Mouse (Mus musculus): ENCODE results near the gene Hist1h4f. TPM values are rescaled to one million over a fixed set of nuclear protein-coding genes. Genes with fewer than 3 reads are reported as not detected.
A peak's percentile ranks its signal among the peaks of the same experiment; 100 is the strongest.
"Not testable (repeated sequence)": the region's sequence is repeated elsewhere in the genome, so short reads cannot be mapped to it uniquely, and the experiment has no call there.

Gene Hist1h4f
- polyA plus RNA-seq, 1 experiment from 2014 or later = 1.1 TPM

GRCm38 (mm10) chr13:23538249-23538648, 13.2 kb downstream of the Hist1h4f start:
- peaks cover 12% of the 10 kb centered on the region; the same call in 1 of the 2 replicates for H3K4me1 ChIP-seq (ENCODE audit: insufficient read depth)
- H3K4me2 ChIP-seq (ENCODE audit: low read depth, low read length) = no peak overlapping the region
- 70% methylated on average over 5 of the region's 5 CpGs for WGBS (ENCODE audit: insufficient replicate concordance)
- TF ChIP-seq EP300 (IDR thresholded peaks at IDR 0.05; ENCODE audit: low read depth) = no peak
- H3K4me3 ChIP-seq (ENCODE audit: low read depth, low read length) = no peak overlapping the region
- H3K27me3 ChIP-seq (ENCODE audit: insufficient read depth, low read length) = no peaks in the 10 kb centered on the region
- no peaks in the 10 kb centered on the region for H3K36me3 ChIP-seq (replicated peaks; ENCODE audit: insufficient read depth, low read length)
- no peaks in the 10 kb centered on the region for H3K9me3 ChIP-seq (ENCODE audit: low read length)
- H3K27ac ChIP-seq (ENCODE audit: low read depth) = peak overlapping the region; percentile 53
- DNase-seq = no peak
- no peak for ATAC-seq
- no peak overlapping the region for H3K9ac ChIP-seq (replicated peaks)

GRCm38 (mm10) chr13:23537006-23537710, 14.3 kb downstream of the Hist1h4f start:
- H3K4me2 ChIP-seq (ENCODE audit: low read depth, low read length) = peak overlapping the region; percentile 80
- H3K4me1 ChIP-seq (ENCODE audit: insufficient read depth) = peaks cover 20% of the 10 kb centered on the region
- H3K27me3 ChIP-seq (ENCODE audit: insufficient read depth, low read length) = no peaks in the 10 kb centered on the region
- H3K36me3 ChIP-seq (replicated peaks; ENCODE audit: insufficient read depth, low read length) = no peaks in the 10 kb centered on the region
- DNase-seq (no peak), ATAC-seq (no peak)
- peak overlapping the region; percentile 66 for H3K4me3 ChIP-seq (ENCODE audit: low read depth, low read length)
- H3K9ac ChIP-seq (replicated peaks) = peak overlapping the region; percentile 70
- H3K9me3 ChIP-seq (ENCODE audit: low read length) = no peaks in the 10 kb centered on the region
- WGBS (ENCODE audit: insufficient replicate concordance) = 71% methylated on average over 3 of the region's 3 CpGs
- no peak for TF ChIP-seq EP300 (IDR thresholded peaks at IDR 0.05; ENCODE audit: low read depth)
- TF ChIP-seq CTCF (IDR thresholded peaks at IDR 0.05; ENCODE audit: low read depth) = no peak
- H3K27ac ChIP-seq (ENCODE audit: low read depth) = peak overlapping the region; percentile 99

GRCm38 (mm10) chr13:23536076-23536822, 15.2 kb downstream of the Hist1h4f start:
- 17% methylated on average over 7 of the region's 7 CpGs for WGBS (ENCODE audit: insufficient replicate concordance)
- TF ChIP-seq EP300 (IDR thresholded peaks at IDR 0.05; ENCODE audit: low read depth) (no peak), CTCF (IDR thresholded peaks at IDR 0.05; ENCODE audit: low read depth) (no peak)
- Histone ChIP-seq H3K27me3 (ENCODE audit: insufficient read depth, low read length) (no peaks in the 10 kb centered on the region), H3K4me2 (ENCODE audit: low read depth, low read length) (peak overlapping the region; percentile 80), H3K9me3 (ENCODE audit: low read length) (no peaks in the 10 kb centered on the region), H3K4me3 (ENCODE audit: low read depth, low read length) (peak overlapping the region; percentile 66), H3K27ac (ENCODE audit: low read depth) (peak overlapping the region; percentile 99), H3K36me3 (replicated peaks; ENCODE audit: insufficient read depth, low read length) (no peaks in the 10 kb centered on the region), H3K4me1 (ENCODE audit: insufficient read depth) (peaks cover 21% of the 10 kb centered on the region), H3K9ac (replicated peaks) (peak overlapping the region; percentile 70)
- no peak for DNase-seq
- no peak for ATAC-seq

GRCm38 (mm10) chr13:23535137-23536075, 16.0 kb downstream of the Hist1h4f start, which contains the start of gene Hist1h3g:
TSS of gene Hist1h3g (plus strand) at chr13:23535422.
- Histone ChIP-seq H3K4me1 (ENCODE audit: insufficient read depth) (peaks cover 18% of the 10 kb centered on the region), H3K4me2 (ENCODE audit: low read depth, low read length) (peak within 1 kb of the TSS; percentile 80), H3K9ac (replicated peaks) (peak within 1 kb of the TSS; percentile 87), H3K27ac (ENCODE audit: low read depth) (peak within 1 kb of the TSS; percentile 99), H3K4me3 (ENCODE audit: low read depth, low read length) (peak within 1 kb of the TSS; percentile 66)
- WGBS (ENCODE audit: insufficient replicate concordance) = under 1% methylated on average over 49 of the region's 62 CpGs
- ATAC-seq (peak; percentile 82), DNase-seq (peak; percentile 91)
- not testable (repeated sequence) for H3K9me3 ChIP-seq (ENCODE audit: low read length); H3K36me3 ChIP-seq (replicated peaks; ENCODE audit: insufficient read depth, low read length); H3K27me3 ChIP-seq (ENCODE audit: insufficient read depth, low read length)
- peak; percentile 5; the same call in 1 of the 2 replicates for TF ChIP-seq CTCF (IDR thresholded peaks at IDR 0.05; ENCODE audit: low read depth)
- peak; percentile 25; the same call in 1 of the 2 replicates for TF ChIP-seq EP300 (IDR thresholded peaks at IDR 0.05; ENCODE audit: low read depth)

- Histone ChIP-seq H3K9ac (replicated peaks) (peak overlapping the region; percentile 87), H3K4me1 (ENCODE audit: insufficient read depth) (peaks cover 20% of the 10 kb centered on the region), H3K27me3 (ENCODE audit: insufficient read depth, low read length) (no peaks in the 10 kb centered on the region), H3K4me2 (ENCODE audit: low read depth, low read length) (peak overlapping the region; percentile 80), H3K4me3 (ENCODE audit: low read depth, low read length) (peak overlapping the region; percentile 66), H3K9me3 (ENCODE audit: low read length) (no peaks in the 10 kb centered on the region), H3K27ac (ENCODE audit: low read depth) (peak overlapping the region; percentile 99), H3K36me3 (replicated peaks; ENCODE audit: insufficient read depth, low read length) (no peaks in the 10 kb centered on the region)
- under 1% methylated on average over 15 of the region's 15 CpGs for WGBS (ENCODE audit: insufficient replicate concordance)
- peak; percentile 47 for DNase-seq
- no peak for TF ChIP-seq CTCF (IDR thresholded peaks at IDR 0.05; ENCODE audit: low read depth)
- peak; percentile 40 for ATAC-seq
Observed at GRCm38 (mm10) chr13:23534368-23535131, 16.9 kb downstream of the Hist1h4f start.

Measured in liver, postnatal 0 days (tissue).